Mouse (Mus musculus): ENCODE measurements around the gene Pank4. TPM values are rescaled to one million over a fixed set of nuclear protein-coding genes. Genes with fewer than 3 reads are reported as not detected.

Pank4 gene
- polyA plus RNA-seq, 1 experiment from 2014 or later: 48.0 TPM

GRCm38 (mm10) chr4:154960690-154961225 lies 3.2 kb upstream of the Pank4 start, which contains the start of gene Hes5:
Gene Hes5 (plus strand): TSS chr4:154960923.
- ATAC-seq (ENCODE audit: borderline replicate concordance, extremely low read depth, low FRiP score, low TSS enrichment): no peak
- Histone ChIP-seq H3K27me3 (peaks cover 78% of the 10 kb centered on the region), H3K4me1 (peaks cover 60% of the 10 kb centered on the region), H3K9me3 (no peaks in the 10 kb centered on the region), H3K4me2 (peak within 1 kb of the TSS; percentile 69), H3K4me3 (peak within 1 kb of the TSS; percentile 36), H3K36me3 (no peaks in the 10 kb centered on the region), H3K27ac (no peak within 1 kb of the TSS), H3K9ac (no peak within 1 kb of the TSS; the same call in 1 of the 2 replicates)
- under 1% methylated on average over 65 of the region's 65 CpGs for WGBS

GRCm38 (mm10) chr4:154961226-154961738 lies 2.6 kb upstream of the Pank4 start:
- H3K9ac ChIP-seq: no peak overlapping the region
- no peaks in the 10 kb centered on the region for H3K36me3 ChIP-seq
- H3K27ac ChIP-seq: no peak overlapping the region
- peaks cover 72% of the 10 kb centered on the region for H3K27me3 ChIP-seq
- peak overlapping the region; percentile 69 for H3K4me2 ChIP-seq
- H3K4me1 ChIP-seq: peaks cover 65% of the 10 kb centered on the region
- no peaks in the 10 kb centered on the region for H3K9me3 ChIP-seq
- peak overlapping the region; percentile 36 for H3K4me3 ChIP-seq
- ATAC-seq (ENCODE audit: borderline replicate concordance, extremely low read depth, low FRiP score, low TSS enrichment): no peak
- WGBS: under 1% methylated on average over 47 of the region's 47 CpGs

DNA sequence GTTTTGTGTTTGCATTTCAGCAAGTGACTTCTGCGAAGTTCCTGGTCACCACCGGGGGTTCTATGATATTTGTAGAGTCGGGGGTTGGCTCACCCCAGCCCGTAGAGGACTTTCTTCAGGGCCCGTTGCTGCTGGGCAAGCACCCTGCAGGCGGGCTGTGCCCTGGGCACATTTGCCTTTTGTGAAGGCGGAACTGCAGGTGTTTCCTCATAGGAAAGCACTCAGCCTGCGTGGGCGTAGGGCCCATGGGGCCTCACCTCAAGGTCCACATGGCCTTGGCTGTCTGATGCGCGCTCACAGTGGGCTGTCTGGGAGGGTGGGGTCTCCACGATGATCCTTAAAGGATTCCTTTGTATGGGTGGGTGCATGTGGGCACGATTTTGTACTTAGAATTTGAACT lies 2.0 kb upstream of the Pank4 start:
- Histone ChIP-seq H3K36me3 (no peaks in the 10 kb centered on the region), H3K4me3 (peak overlapping the region; percentile 36; the same call in 1 of the 2 replicates), H3K9ac (no peak overlapping the region), H3K9me3 (no peaks in the 10 kb centered on the region), H3K4me1 (peaks cover 67% of the 10 kb centered on the region), H3K27ac (no peak overlapping the region), H3K27me3 (peaks cover 67% of the 10 kb centered on the region), H3K4me2 (peak overlapping the region; percentile 69)
- ATAC-seq (ENCODE audit: borderline replicate concordance, extremely low read depth, low FRiP score, low TSS enrichment): no peak
- WGBS: 32% methylated on average over 13 of the region's 13 CpGs

GRCm38 (mm10) chr4:154962683-154963082 lies 1.2 kb upstream of the Pank4 start:
- no peak overlapping the region for H3K4me2 ChIP-seq
- 79% methylated on average over 7 of the region's 7 CpGs for whole genome bisulfite sequencing
- peaks cover 59% of the 10 kb centered on the region for H3K27me3 ChIP-seq
- H3K36me3 ChIP-seq: no peaks in the 10 kb centered on the region
- H3K9me3 ChIP-seq: no peaks in the 10 kb centered on the region
- no peak overlapping the region for H3K4me3 ChIP-seq
- H3K4me1 ChIP-seq: peaks cover 65% of the 10 kb centered on the region
- no peak for ATAC-seq (ENCODE audit: borderline replicate concordance, extremely low read depth, low FRiP score, low TSS enrichment)
- no peak overlapping the region for H3K27ac ChIP-seq
- no peak overlapping the region for H3K9ac ChIP-seq

GRCm38 (mm10) chr4:154963190-154963836 lies 610 bp upstream of the Pank4 start:
- H3K4me3 ChIP-seq: peak overlapping the region; percentile 77
- peaks cover 53% of the 10 kb centered on the region for H3K27me3 ChIP-seq
- no peaks in the 10 kb centered on the region for H3K36me3 ChIP-seq
- H3K4me2 ChIP-seq: peak overlapping the region; percentile 77
- H3K27ac ChIP-seq: no peak overlapping the region
- no peak for ATAC-seq (ENCODE audit: borderline replicate concordance, extremely low read depth, low FRiP score, low TSS enrichment)
- WGBS: 33% methylated on average over 11 of the region's 11 CpGs
- H3K4me1 ChIP-seq: peaks cover 59% of the 10 kb centered on the region
- no peak overlapping the region for H3K9ac ChIP-seq
- no peaks in the 10 kb centered on the region for H3K9me3 ChIP-seq

- peaks cover 55% of the 10 kb centered on the region for H3K4me1 ChIP-seq
- H3K9me3 ChIP-seq: no peaks in the 10 kb centered on the region
- H3K27me3 ChIP-seq: peaks cover 39% of the 10 kb centered on the region
- H3K27ac ChIP-seq: peak overlapping the region; percentile 88
- H3K9ac ChIP-seq: peak overlapping the region; percentile 82
- peak overlapping the region; percentile 77 for H3K4me2 ChIP-seq
- WGBS: under 1% methylated on average over 36 of the region's 36 CpGs
- H3K4me3 ChIP-seq: peak overlapping the region; percentile 77
- no peak for ATAC-seq (ENCODE audit: borderline replicate concordance, extremely low read depth, low FRiP score, low TSS enrichment)
- H3K36me3 ChIP-seq: peaks cover 9% of the 10 kb centered on the region
These were observed 785 bp downstream of the Pank4 start for GRCm38 (mm10) chr4:154964581-154965235.

DNA sequence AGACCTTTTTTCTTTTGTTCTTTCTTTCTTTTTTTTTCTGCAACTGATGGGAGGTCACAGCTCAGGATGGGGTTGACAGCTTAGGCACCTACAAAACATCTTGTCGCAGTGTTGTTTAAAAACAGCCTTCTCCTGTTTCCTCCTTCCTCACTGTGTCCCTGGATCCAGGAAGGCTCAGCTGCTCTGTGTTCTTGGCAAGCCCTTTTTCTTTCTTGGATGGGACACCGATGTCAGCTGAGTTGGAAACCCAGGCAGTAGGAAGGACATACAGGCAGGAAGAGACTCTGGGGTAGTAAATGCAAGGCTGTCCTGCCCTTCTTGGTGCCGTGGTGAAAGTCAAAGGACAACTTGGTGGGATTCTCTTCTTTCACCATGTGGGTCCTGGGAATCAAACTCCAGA lies 1.9 kb downstream of the Pank4 start:
- no peak overlapping the region for H3K27ac ChIP-seq
- 66% methylated on average over 3 of the region's 3 CpGs for WGBS
- peaks cover 21% of the 10 kb centered on the region for H3K36me3 ChIP-seq
- H3K27me3 ChIP-seq: peaks cover 28% of the 10 kb centered on the region
- H3K9me3 ChIP-seq: no peaks in the 10 kb centered on the region
- ATAC-seq (ENCODE audit: borderline replicate concordance, extremely low read depth, low FRiP score, low TSS enrichment): no peak
- H3K9ac ChIP-seq: 0 out of 2 replicates have a peak overlapping the region, but pooled peaks have one; percentile 82
- H3K4me1 ChIP-seq: peaks cover 48% of the 10 kb centered on the region
- H3K4me3 ChIP-seq: peak overlapping the region; percentile 77; the same call in 1 of the 2 replicates
- H3K4me2 ChIP-seq: peak overlapping the region; percentile 77

DNA sequence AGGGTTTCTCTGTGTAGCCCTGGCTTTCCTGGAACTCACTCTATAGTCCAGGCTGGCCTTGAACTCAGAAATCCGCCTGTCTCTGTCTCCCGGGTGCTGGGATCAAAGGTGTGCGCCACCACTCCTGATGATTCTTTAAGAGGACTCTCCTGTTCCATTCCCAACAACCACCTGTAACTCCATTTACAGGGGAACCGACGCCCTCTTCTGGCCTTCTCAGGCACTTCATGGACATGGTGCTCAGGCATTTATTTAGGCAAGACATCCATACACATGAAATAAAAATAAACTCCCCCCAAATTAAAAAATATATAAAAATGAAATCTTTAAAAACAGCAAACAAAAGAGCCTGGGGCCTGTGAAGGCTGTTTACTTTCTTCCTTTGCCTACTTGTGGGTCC lies 3.2 kb downstream of the Pank4 start:
- Histone ChIP-seq H3K4me3 (no peak overlapping the region), H3K4me2 (no peak overlapping the region), H3K36me3 (peaks cover 34% of the 10 kb centered on the region), H3K9ac (no peak overlapping the region), H3K4me1 (peaks cover 36% of the 10 kb centered on the region), H3K27me3 (peaks cover 14% of the 10 kb centered on the region), H3K27ac (no peak overlapping the region), H3K9me3 (no peaks in the 10 kb centered on the region)
- WGBS: 59% methylated on average over 5 of the region's 5 CpGs
- ATAC-seq (ENCODE audit: borderline replicate concordance, extremely low read depth, low FRiP score, low TSS enrichment): no peak

DNA sequence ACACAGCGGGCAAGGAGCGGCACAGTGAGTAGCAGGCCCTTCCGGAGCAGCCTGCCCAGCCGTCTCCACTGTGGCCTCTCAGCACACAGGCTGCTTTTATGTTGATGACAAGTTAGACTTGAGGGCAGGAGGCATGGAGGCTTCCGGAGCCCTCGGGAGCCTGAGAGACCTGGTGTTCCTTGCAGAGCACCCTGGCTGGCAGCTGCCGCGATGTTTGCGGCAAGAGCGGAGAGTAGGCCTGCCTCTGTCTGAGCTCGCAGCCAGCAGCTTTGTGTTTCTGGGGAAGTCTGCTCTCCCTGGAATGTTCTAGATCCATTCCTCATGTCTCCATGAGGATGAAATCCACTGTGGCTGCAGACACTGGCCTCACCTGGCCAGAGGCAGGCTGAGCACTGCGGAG lies 8.6 kb downstream of the Pank4 start:
- H3K4me3 ChIP-seq: no peak overlapping the region
- H3K4me1 ChIP-seq: no peaks in the 10 kb centered on the region
- 95% methylated on average over 12 of the region's 12 CpGs for WGBS
- no peaks in the 10 kb centered on the region for H3K9me3 ChIP-seq
- H3K27ac ChIP-seq: no peak overlapping the region
- H3K36me3 ChIP-seq: peaks cover 88% of the 10 kb centered on the region
- H3K4me2 ChIP-seq: no peak overlapping the region
- no peak for ATAC-seq (ENCODE audit: borderline replicate concordance, extremely low read depth, low FRiP score, low TSS enrichment)
- H3K9ac ChIP-seq: no peak overlapping the region
- H3K27me3 ChIP-seq: no peaks in the 10 kb centered on the region

DNA sequence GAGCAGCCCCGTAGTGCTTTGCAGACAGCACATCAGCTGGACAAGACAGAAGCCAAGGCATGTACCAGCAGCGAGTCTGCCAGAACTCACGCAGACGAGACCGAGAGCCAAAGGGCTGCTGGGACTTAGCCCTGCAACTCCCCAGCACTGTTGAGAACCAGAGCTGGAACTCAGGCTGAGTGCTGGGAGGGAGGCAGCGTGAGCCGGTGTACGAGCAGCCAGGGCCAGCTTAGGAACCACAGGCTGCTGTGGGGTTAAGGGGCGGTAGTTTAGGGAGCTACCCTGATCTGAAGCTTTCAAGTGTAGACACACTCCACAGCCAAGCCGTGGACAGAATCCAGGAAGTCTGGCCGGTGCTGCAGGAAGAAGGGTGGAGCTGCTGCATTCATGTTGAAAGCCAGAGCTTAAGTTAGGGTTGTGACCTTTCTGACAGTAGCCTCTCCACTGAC lies 10.3 kb downstream of the Pank4 start:
- Histone ChIP-seq H3K9me3 (no peaks in the 10 kb centered on the region), H3K4me2 (no peak overlapping the region), H3K27ac (no peak overlapping the region), H3K27me3 (no peaks in the 10 kb centered on the region), H3K36me3 (peaks cover 100% of the 10 kb centered on the region), H3K9ac (no peak overlapping the region), H3K4me1 (no peaks in the 10 kb centered on the region), H3K4me3 (no peak overlapping the region)
- WGBS: 82% methylated on average over 11 of the region's 11 CpGs
- no peak for ATAC-seq (ENCODE audit: borderline replicate concordance, extremely low read depth, low FRiP score, low TSS enrichment)

DNA sequence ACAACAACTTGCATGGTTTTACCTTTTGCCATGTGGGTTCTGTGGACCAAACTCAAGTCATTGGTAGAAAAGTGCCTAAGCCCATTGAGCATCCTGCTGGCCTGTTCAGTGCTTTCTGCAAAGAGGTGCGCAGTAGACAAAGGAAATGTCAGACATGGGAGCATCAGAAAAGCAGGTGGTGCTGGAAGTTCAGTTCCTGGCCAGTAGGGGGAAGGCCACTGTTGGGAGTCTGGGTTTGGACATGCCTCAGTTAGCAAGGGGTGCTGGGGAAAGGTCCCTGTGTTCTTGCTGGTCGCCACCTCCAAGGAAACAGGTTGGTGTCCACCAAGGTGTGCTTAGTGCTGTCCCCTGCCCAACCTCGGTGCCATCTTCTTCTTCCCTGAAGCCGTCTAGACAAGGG lies 16.2 kb downstream of the Pank4 start:
- Histone ChIP-seq H3K4me2 (no peak overlapping the region), H3K36me3 (peaks cover 62% of the 10 kb centered on the region), H3K27ac (no peak overlapping the region), H3K4me3 (no peak overlapping the region), H3K9me3 (no peaks in the 10 kb centered on the region), H3K4me1 (no peaks in the 10 kb centered on the region), H3K9ac (no peak overlapping the region), H3K27me3 (peaks cover 7% of the 10 kb centered on the region)
- WGBS: 87% methylated on average over 4 of the region's 4 CpGs
- ATAC-seq (ENCODE audit: borderline replicate concordance, extremely low read depth, low FRiP score, low TSS enrichment): no peak

GRCm38 (mm10) chr4:154981076-154981475 lies 17.2 kb downstream of the Pank4 start:
- H3K4me2 ChIP-seq: no peak overlapping the region
- 0 out of 2 replicates have a peak, but pooled peaks have one; percentile 9 for ATAC-seq (ENCODE audit: borderline replicate concordance, extremely low read depth, low FRiP score, low TSS enrichment)
- peak overlapping the region; percentile 61; the same call in 1 of the 2 replicates for H3K27ac ChIP-seq
- peaks cover 7% of the 10 kb centered on the region for H3K27me3 ChIP-seq
- H3K36me3 ChIP-seq: peaks cover 53% of the 10 kb centered on the region
- 66% methylated on average over 6 of the region's 6 CpGs for WGBS
- H3K9me3 ChIP-seq: no peaks in the 10 kb centered on the region
- no peak overlapping the region for H3K4me3 ChIP-seq
- H3K9ac ChIP-seq: no peak overlapping the region
- peaks cover 5% of the 10 kb centered on the region for H3K4me1 ChIP-seq

Measured in lung, embryonic 15.5 days (tissue).